Mouse (Mus musculus): ENCODE measurements around the gene Abca17. TPM values are rescaled to one million over a fixed set of nuclear protein-coding genes. Genes with fewer than 3 reads are reported as not detected.

Gene Abca17
- polyA plus RNA-seq, 1 experiment from 2014 or later = 0.13 TPM

GRCm38 (mm10) chr17:24264766-24265165 lies 86.1 kb downstream of the Abca17 start:
- Histone ChIP-seq H3K4me1 (ENCODE audit: control insufficient read depth, insufficient read depth, low read length) (no peaks in the 10 kb centered on the region), H3K9me3 (replicated peaks; ENCODE audit: control insufficient read depth, low read length) (no peaks in the 10 kb centered on the region), H3K27ac (ENCODE audit: low read depth, low read length) (no peak overlapping the region), H3K36me3 (ENCODE audit: control insufficient read depth, insufficient read depth, low read length) (no peaks in the 10 kb centered on the region), H3K4me3 (ENCODE audit: low read depth, low read length) (no peak overlapping the region), H3K9ac (ENCODE audit: low read length) (no peak overlapping the region), H3K4me2 (ENCODE audit: low read length) (no peak overlapping the region), H3K27me3 (replicated peaks; ENCODE audit: control insufficient read depth, insufficient read depth, low read length) (no peaks in the 10 kb centered on the region)
- DNase-seq (ENCODE audit: low spot score) = no peak
- WGBS = 79% methylated on average over 2 of the region's 2 CpGs
- ATAC-seq = no peak

- no peaks in the 10 kb centered on the region for H3K4me1 ChIP-seq (ENCODE audit: control insufficient read depth, insufficient read depth, low read length)
- H3K36me3 ChIP-seq (ENCODE audit: control insufficient read depth, insufficient read depth, low read length) = no peaks in the 10 kb centered on the region
- DNase-seq (ENCODE audit: low spot score) (no peak), ATAC-seq (no peak)
- WGBS = 80% methylated on average over 4 of the region's 4 CpGs
- H3K4me3 ChIP-seq (ENCODE audit: low read depth, low read length) = no peak overlapping the region
- no peaks in the 10 kb centered on the region for H3K27me3 ChIP-seq (replicated peaks; ENCODE audit: control insufficient read depth, insufficient read depth, low read length)
- H3K4me2 ChIP-seq (ENCODE audit: low read length) = no peak overlapping the region
- no peak overlapping the region for H3K9ac ChIP-seq (ENCODE audit: low read length)
- no peak overlapping the region for H3K27ac ChIP-seq (ENCODE audit: low read depth, low read length)
- no peaks in the 10 kb centered on the region for H3K9me3 ChIP-seq (replicated peaks; ENCODE audit: control insufficient read depth, low read length)
These were observed 90.4 kb downstream of the Abca17 start for GRCm38 (mm10) chr17:24260516-24260915.

- no peaks in the 10 kb centered on the region for H3K4me1 ChIP-seq (ENCODE audit: control insufficient read depth, insufficient read depth, low read length)
- no peak overlapping the region for H3K4me3 ChIP-seq (ENCODE audit: low read depth, low read length)
- H3K9ac ChIP-seq (ENCODE audit: low read length) = no peak overlapping the region
- H3K9me3 ChIP-seq (replicated peaks; ENCODE audit: control insufficient read depth, low read length) = no peaks in the 10 kb centered on the region
- no peak overlapping the region for H3K27ac ChIP-seq (ENCODE audit: low read depth, low read length)
- ATAC-seq = no peak
- 78% methylated on average over 5 of the region's 5 CpGs for WGBS
- no peak overlapping the region for H3K4me2 ChIP-seq (ENCODE audit: low read length)
- H3K27me3 ChIP-seq (replicated peaks; ENCODE audit: control insufficient read depth, insufficient read depth, low read length) = no peaks in the 10 kb centered on the region
- no peak for DNase-seq (ENCODE audit: low spot score)
- H3K36me3 ChIP-seq (ENCODE audit: control insufficient read depth, insufficient read depth, low read length) = no peaks in the 10 kb centered on the region
These were observed 91.2 kb downstream of the Abca17 start for GRCm38 (mm10) chr17:24259702-24260101.

DNA sequence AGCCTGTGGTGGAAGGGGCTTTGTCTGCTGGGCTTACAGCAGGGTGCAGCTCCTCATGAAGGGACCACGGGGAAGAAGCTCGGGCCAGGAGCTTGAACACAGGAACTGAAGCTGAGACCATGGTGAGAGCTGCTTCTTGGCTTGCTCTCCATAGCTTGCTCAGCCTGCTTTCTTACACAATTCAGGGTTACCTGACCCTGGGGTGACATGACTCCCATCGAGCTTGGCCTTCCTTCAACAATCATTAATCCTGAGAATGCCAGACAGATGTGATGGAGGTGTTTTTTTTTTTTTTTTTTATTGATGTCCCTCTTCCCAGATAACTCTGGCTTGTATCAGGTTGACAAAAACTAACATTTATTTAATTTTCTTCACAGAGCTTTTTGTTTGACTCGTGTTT lies 91.9 kb downstream of the Abca17 start:
- Histone ChIP-seq H3K4me1 (ENCODE audit: control insufficient read depth, insufficient read depth, low read length) (no peaks in the 10 kb centered on the region), H3K36me3 (ENCODE audit: control insufficient read depth, insufficient read depth, low read length) (no peaks in the 10 kb centered on the region), H3K9me3 (replicated peaks; ENCODE audit: control insufficient read depth, low read length) (no peaks in the 10 kb centered on the region), H3K4me2 (ENCODE audit: low read length) (no peak overlapping the region), H3K27ac (ENCODE audit: low read depth, low read length) (no peak overlapping the region), H3K4me3 (ENCODE audit: low read depth, low read length) (no peak overlapping the region), H3K27me3 (replicated peaks; ENCODE audit: control insufficient read depth, insufficient read depth, low read length) (no peaks in the 10 kb centered on the region), H3K9ac (ENCODE audit: low read length) (no peak overlapping the region)
- no peak for ATAC-seq
- no peak for DNase-seq (ENCODE audit: low spot score)
- 75% methylated on average over 4 of the region's 4 CpGs for WGBS

- Histone ChIP-seq H3K4me2 (ENCODE audit: low read length) (no peak overlapping the region), H3K9ac (ENCODE audit: low read length) (no peak overlapping the region), H3K36me3 (ENCODE audit: control insufficient read depth, insufficient read depth, low read length) (peaks cover 13% of the 10 kb centered on the region), H3K4me1 (ENCODE audit: control insufficient read depth, insufficient read depth, low read length) (peaks cover 6% of the 10 kb centered on the region; the same call in 1 of the 2 replicates), H3K9me3 (replicated peaks; ENCODE audit: control insufficient read depth, low read length) (no peaks in the 10 kb centered on the region), H3K27me3 (replicated peaks; ENCODE audit: control insufficient read depth, insufficient read depth, low read length) (no peaks in the 10 kb centered on the region), H3K4me3 (ENCODE audit: low read depth, low read length) (no peak overlapping the region), H3K27ac (ENCODE audit: low read depth, low read length) (no peak overlapping the region)
- ATAC-seq (no peak), DNase-seq (ENCODE audit: low spot score) (no peak)
- 97% methylated on average over 2 of the region's 2 CpGs for WGBS
These were observed 98.5 kb downstream of the Abca17 start for GRCm38 (mm10) chr17:24252329-24252728.

DNA sequence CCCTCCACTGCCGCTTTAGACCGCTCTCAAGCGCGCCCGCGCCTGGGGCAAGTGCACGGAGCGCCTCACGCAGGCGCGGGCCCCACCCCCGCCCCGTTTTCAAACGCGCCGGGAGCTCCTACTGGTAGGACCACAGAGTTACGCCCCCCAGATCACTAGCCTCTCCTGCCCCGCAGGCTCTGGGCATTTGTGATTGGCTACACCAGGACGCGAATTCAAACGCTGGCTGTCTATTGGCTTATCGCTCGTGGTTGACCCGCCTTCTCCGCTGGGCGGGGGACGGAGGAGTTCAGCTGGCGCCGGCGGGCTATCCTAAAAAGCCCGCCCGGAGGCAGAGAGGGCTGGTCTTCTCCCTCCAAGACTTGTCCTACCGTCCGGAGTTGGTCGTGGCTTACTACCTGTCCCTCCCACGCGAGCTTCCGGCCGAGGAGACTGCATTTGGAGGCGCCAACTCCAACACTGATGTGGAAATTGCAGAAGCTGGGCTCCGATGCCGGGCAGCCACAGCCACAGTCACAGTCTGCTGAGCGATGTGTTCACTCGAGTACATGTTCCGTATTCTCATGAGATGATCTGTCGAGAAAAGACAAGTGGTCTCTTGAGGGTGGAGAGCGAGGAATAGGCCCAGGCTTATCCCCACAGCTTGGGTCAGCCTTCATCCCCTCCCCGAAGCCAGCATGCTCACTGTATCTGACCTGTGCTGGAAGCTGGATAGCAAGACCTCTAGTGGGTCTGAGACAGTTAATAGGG lies 99.4 kb downstream of the Abca17 start, which contains the start of gene Ccnf:
Gene Ccnf, minus strand, starts transcription at position 165 of the 750 bp plus-strand sequence.
- Histone ChIP-seq H3K9ac (ENCODE audit: low read length) (peak within 1 kb of the TSS; percentile 82), H3K27me3 (replicated peaks; ENCODE audit: control insufficient read depth, insufficient read depth, low read length) (no peaks in the 10 kb centered on the region), H3K9me3 (replicated peaks; ENCODE audit: control insufficient read depth, low read length) (no peaks in the 10 kb centered on the region), H3K4me1 (ENCODE audit: control insufficient read depth, insufficient read depth, low read length) (peaks cover 6% of the 10 kb centered on the region; the same call in 1 of the 2 replicates), H3K36me3 (ENCODE audit: control insufficient read depth, insufficient read depth, low read length) (peaks cover 21% of the 10 kb centered on the region), H3K4me2 (ENCODE audit: low read length) (peak within 1 kb of the TSS; percentile 64), H3K4me3 (ENCODE audit: low read depth, low read length) (peak within 1 kb of the TSS; percentile 76), H3K27ac (ENCODE audit: low read depth, low read length) (peak within 1 kb of the TSS; percentile 70)
- peak; percentile 99 for DNase-seq (ENCODE audit: low spot score)
- under 1% methylated on average over 48 of the region's 48 CpGs for WGBS
- peak; percentile 100 for ATAC-seq

- Histone ChIP-seq H3K27me3 (replicated peaks; ENCODE audit: control insufficient read depth, insufficient read depth, low read length) (no peaks in the 10 kb centered on the region), H3K9me3 (replicated peaks; ENCODE audit: control insufficient read depth, low read length) (no peaks in the 10 kb centered on the region), H3K4me1 (ENCODE audit: control insufficient read depth, insufficient read depth, low read length) (peaks cover 6% of the 10 kb centered on the region; the same call in 1 of the 2 replicates), H3K36me3 (ENCODE audit: control insufficient read depth, insufficient read depth, low read length) (peaks cover 26% of the 10 kb centered on the region), H3K27ac (ENCODE audit: low read depth, low read length) (no peak overlapping the region), H3K9ac (ENCODE audit: low read length) (peak overlapping the region; percentile 82), H3K4me3 (ENCODE audit: low read depth, low read length) (peak overlapping the region; percentile 76), H3K4me2 (ENCODE audit: low read length) (peak overlapping the region; percentile 62)
- DNase-seq (ENCODE audit: low spot score) (no peak), ATAC-seq (no peak)
- WGBS = under 1% methylated on average over 32 of the region's 32 CpGs
These were observed 99.9 kb downstream of the Abca17 start for GRCm38 (mm10) chr17:24250988-24251319.

GRCm38 (mm10) chr17:24248641-24249040 lies 102.2 kb downstream of the Abca17 start:
- no peak for DNase-seq (ENCODE audit: low spot score)
- Histone ChIP-seq H3K9ac (ENCODE audit: low read length) (no peak overlapping the region), H3K27me3 (replicated peaks; ENCODE audit: control insufficient read depth, insufficient read depth, low read length) (no peaks in the 10 kb centered on the region), H3K4me1 (ENCODE audit: control insufficient read depth, insufficient read depth, low read length) (peaks cover 6% of the 10 kb centered on the region; the same call in 1 of the 2 replicates), H3K27ac (ENCODE audit: low read depth, low read length) (no peak overlapping the region), H3K4me2 (ENCODE audit: low read length) (no peak overlapping the region), H3K9me3 (replicated peaks; ENCODE audit: control insufficient read depth, low read length) (no peaks in the 10 kb centered on the region), H3K36me3 (ENCODE audit: control insufficient read depth, insufficient read depth, low read length) (peaks cover 43% of the 10 kb centered on the region), H3K4me3 (ENCODE audit: low read depth, low read length) (no peak overlapping the region)
- WGBS = 96% methylated on average over 2 of the region's 2 CpGs
- ATAC-seq = no peak

- Histone ChIP-seq H3K36me3 (ENCODE audit: control insufficient read depth, insufficient read depth, low read length) (peaks cover 87% of the 10 kb centered on the region), H3K9me3 (replicated peaks; ENCODE audit: control insufficient read depth, low read length) (no peaks in the 10 kb centered on the region)
- WGBS = 98% methylated on average over 8 of the region's 8 CpGs
These were observed 106.8 kb downstream of the Abca17 start for GRCm38 (mm10) chr17:24244061-24244460.

More at GRCm38 (mm10) chr17:24244061-24244460, 106.8 kb downstream of the Abca17 start:
- Histone ChIP-seq H3K4me3 (ENCODE audit: low read depth, low read length) (no peak overlapping the region), H3K4me1 (ENCODE audit: control insufficient read depth, insufficient read depth, low read length) (no peaks in the 10 kb centered on the region), H3K9ac (ENCODE audit: low read length) (no peak overlapping the region), H3K27me3 (replicated peaks; ENCODE audit: control insufficient read depth, insufficient read depth, low read length) (no peaks in the 10 kb centered on the region), H3K4me2 (ENCODE audit: low read length) (no peak overlapping the region), H3K27ac (ENCODE audit: low read depth, low read length) (no peak overlapping the region)
- no peak for DNase-seq (ENCODE audit: low spot score)
- no peak for ATAC-seq
